Mouse (Mus musculus): ENCODE results near the gene Nav2. TPM values are rescaled to one million over a fixed set of nuclear protein-coding genes. Genes with fewer than 3 reads are reported as not detected.

Gene Nav2
- polyA plus RNA-seq, 1 experiment from 2014 or later, result 6.0 TPM

- Histone ChIP-seq H3K9ac (ENCODE audit: low read length) (no peak overlapping the region), H3K4me3 (ENCODE audit: low read depth, low read length) (no peak overlapping the region), H3K9me3 (ENCODE audit: control insufficient read depth, low read length) (no peaks in the 10 kb centered on the region), H3K4me1 (replicated peaks; ENCODE audit: control insufficient read depth, insufficient read depth) (no peaks in the 10 kb centered on the region), H3K27me3 (ENCODE audit: control insufficient read depth, insufficient read depth, low read length) (no peaks in the 10 kb centered on the region), H3K27ac (replicated peaks) (no peak overlapping the region), H3K4me2 (replicated peaks; ENCODE audit: low read depth) (no peak overlapping the region), H3K36me3 (ENCODE audit: control insufficient read depth, insufficient read depth, low read length) (no peaks in the 10 kb centered on the region)
- WGBS, result 69% methylated on average over 13 of the region's 13 CpGs
- TF ChIP-seq EP300 (optimal IDR thresholded peaks at IDR 0.05), result no peak
- TF ChIP-seq CTCF (IDR thresholded peaks at IDR 0.05; ENCODE audit: low read depth), result no peak
- no peak for DNase-seq (ENCODE audit: low spot score)
- peak; percentile 38; the same call in 1 of the 2 replicates for ATAC-seq (ENCODE audit: low FRiP score, low TSS enrichment)
Measured at GRCm38 (mm10) chr7:49261941-49262511, 353.5 kb downstream of the Nav2 start.

- Histone ChIP-seq H3K36me3 (ENCODE audit: control insufficient read depth, insufficient read depth, low read length) (no peaks in the 10 kb centered on the region), H3K4me3 (ENCODE audit: low read depth, low read length) (no peak overlapping the region), H3K9me3 (ENCODE audit: control insufficient read depth, low read length) (no peaks in the 10 kb centered on the region), H3K4me2 (replicated peaks; ENCODE audit: low read depth) (no peak overlapping the region), H3K27me3 (ENCODE audit: control insufficient read depth, insufficient read depth, low read length) (no peaks in the 10 kb centered on the region), H3K9ac (ENCODE audit: low read length) (no peak overlapping the region), H3K4me1 (replicated peaks; ENCODE audit: control insufficient read depth, insufficient read depth) (no peaks in the 10 kb centered on the region), H3K27ac (replicated peaks) (no peak overlapping the region)
- no peak for TF ChIP-seq CTCF (IDR thresholded peaks at IDR 0.05; ENCODE audit: low read depth)
- WGBS, result 47% methylated on average over 6 of the region's 6 CpGs
- no peak for DNase-seq (ENCODE audit: low spot score)
- ATAC-seq (ENCODE audit: low FRiP score, low TSS enrichment), result no peak
Measured at GRCm38 (mm10) chr7:49266422-49266821, 357.9 kb downstream of the Nav2 start.

DNA sequence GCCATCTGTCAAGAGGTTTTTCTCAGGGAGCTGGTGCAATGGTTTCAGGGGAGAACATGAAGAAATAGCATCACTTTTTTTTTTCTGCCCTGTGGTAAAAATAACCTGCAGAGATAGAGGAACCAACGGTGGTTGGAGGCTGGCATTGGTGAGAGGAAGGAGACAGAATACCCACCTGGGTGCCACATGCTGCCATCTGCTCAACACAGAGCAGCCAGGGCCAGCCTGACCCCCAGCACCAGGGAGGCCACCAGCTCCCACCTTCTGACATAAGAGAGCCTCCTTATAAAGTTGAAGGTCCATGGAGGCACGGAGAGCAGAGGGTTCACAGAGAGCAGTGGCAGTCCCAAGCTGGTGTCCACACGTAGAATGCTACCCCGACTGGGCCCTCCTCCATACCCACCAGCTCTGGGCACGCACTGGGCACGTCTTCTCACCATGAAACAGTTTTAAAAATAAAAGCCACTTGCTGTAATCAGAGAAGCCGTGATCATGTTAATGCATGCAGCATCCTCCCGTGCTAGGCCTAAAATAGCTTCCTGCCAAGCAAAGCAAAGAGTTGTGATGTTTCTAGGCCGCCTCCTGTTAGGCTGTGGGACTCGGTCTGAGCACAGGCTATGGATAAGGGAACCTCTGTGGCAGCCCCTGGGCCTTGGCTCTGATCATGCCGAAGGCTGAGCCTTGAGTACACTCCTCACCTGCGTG is 359.3 kb downstream of the Nav2 start:
- TF ChIP-seq EP300 (optimal IDR thresholded peaks at IDR 0.05) (no peak), CTCF (IDR thresholded peaks at IDR 0.05; ENCODE audit: low read depth) (no peak)
- Histone ChIP-seq H3K36me3 (ENCODE audit: control insufficient read depth, insufficient read depth, low read length) (no peaks in the 10 kb centered on the region), H3K9me3 (ENCODE audit: control insufficient read depth, low read length) (no peaks in the 10 kb centered on the region), H3K4me2 (replicated peaks; ENCODE audit: low read depth) (no peak overlapping the region), H3K9ac (ENCODE audit: low read length) (no peak overlapping the region), H3K27ac (replicated peaks) (no peak overlapping the region), H3K27me3 (ENCODE audit: control insufficient read depth, insufficient read depth, low read length) (no peaks in the 10 kb centered on the region), H3K4me1 (replicated peaks; ENCODE audit: control insufficient read depth, insufficient read depth) (no peaks in the 10 kb centered on the region), H3K4me3 (ENCODE audit: low read depth, low read length) (no peak overlapping the region)
- DNase-seq (ENCODE audit: low spot score) (no peak), ATAC-seq (ENCODE audit: low FRiP score, low TSS enrichment) (no peak)
- 75% methylated on average over 12 of the region's 12 CpGs for WGBS

GRCm38 (mm10) chr7:49268401-49268921 is 359.9 kb downstream of the Nav2 start:
- H3K9ac ChIP-seq (ENCODE audit: low read length), result no peak overlapping the region
- no peaks in the 10 kb centered on the region for H3K36me3 ChIP-seq (ENCODE audit: control insufficient read depth, insufficient read depth, low read length)
- ATAC-seq (ENCODE audit: low FRiP score, low TSS enrichment), result no peak
- no peaks in the 10 kb centered on the region for H3K9me3 ChIP-seq (ENCODE audit: control insufficient read depth, low read length)
- no peak for TF ChIP-seq CTCF (IDR thresholded peaks at IDR 0.05; ENCODE audit: low read depth)
- TF ChIP-seq EP300 (optimal IDR thresholded peaks at IDR 0.05), result no peak
- no peak overlapping the region for H3K4me2 ChIP-seq (replicated peaks; ENCODE audit: low read depth)
- WGBS, result 86% methylated on average over 9 of the region's 9 CpGs
- H3K4me3 ChIP-seq (ENCODE audit: low read depth, low read length), result no peak overlapping the region
- DNase-seq (ENCODE audit: low spot score), result no peak
- H3K4me1 ChIP-seq (replicated peaks; ENCODE audit: control insufficient read depth, insufficient read depth), result no peaks in the 10 kb centered on the region
- no peak overlapping the region for H3K27ac ChIP-seq (replicated peaks)
- H3K27me3 ChIP-seq (ENCODE audit: control insufficient read depth, insufficient read depth, low read length), result no peaks in the 10 kb centered on the region

- H3K27me3 ChIP-seq (ENCODE audit: control insufficient read depth, insufficient read depth, low read length), result no peaks in the 10 kb centered on the region
- DNase-seq (ENCODE audit: low spot score), result no peak
- no peaks in the 10 kb centered on the region for H3K4me1 ChIP-seq (replicated peaks; ENCODE audit: control insufficient read depth, insufficient read depth)
- no peaks in the 10 kb centered on the region for H3K36me3 ChIP-seq (ENCODE audit: control insufficient read depth, insufficient read depth, low read length)
- H3K4me2 ChIP-seq (replicated peaks; ENCODE audit: low read depth), result no peak overlapping the region
- no peak overlapping the region for H3K9ac ChIP-seq (ENCODE audit: low read length)
- WGBS, result 75% methylated on average over 11 of the region's 11 CpGs
- no peaks in the 10 kb centered on the region for H3K9me3 ChIP-seq (ENCODE audit: control insufficient read depth, low read length)
- ATAC-seq (ENCODE audit: low FRiP score, low TSS enrichment), result no peak
- no peak overlapping the region for H3K27ac ChIP-seq (replicated peaks)
- TF ChIP-seq EP300 (optimal IDR thresholded peaks at IDR 0.05) (no peak), CTCF (IDR thresholded peaks at IDR 0.05; ENCODE audit: low read depth) (no peak)
- no peak overlapping the region for H3K4me3 ChIP-seq (ENCODE audit: low read depth, low read length)
Measured at GRCm38 (mm10) chr7:49270855-49271254, 362.3 kb downstream of the Nav2 start.
